Comparison of ENCODE assay signal across 9 mouse cellular contexts in the genomic region with DNA sequence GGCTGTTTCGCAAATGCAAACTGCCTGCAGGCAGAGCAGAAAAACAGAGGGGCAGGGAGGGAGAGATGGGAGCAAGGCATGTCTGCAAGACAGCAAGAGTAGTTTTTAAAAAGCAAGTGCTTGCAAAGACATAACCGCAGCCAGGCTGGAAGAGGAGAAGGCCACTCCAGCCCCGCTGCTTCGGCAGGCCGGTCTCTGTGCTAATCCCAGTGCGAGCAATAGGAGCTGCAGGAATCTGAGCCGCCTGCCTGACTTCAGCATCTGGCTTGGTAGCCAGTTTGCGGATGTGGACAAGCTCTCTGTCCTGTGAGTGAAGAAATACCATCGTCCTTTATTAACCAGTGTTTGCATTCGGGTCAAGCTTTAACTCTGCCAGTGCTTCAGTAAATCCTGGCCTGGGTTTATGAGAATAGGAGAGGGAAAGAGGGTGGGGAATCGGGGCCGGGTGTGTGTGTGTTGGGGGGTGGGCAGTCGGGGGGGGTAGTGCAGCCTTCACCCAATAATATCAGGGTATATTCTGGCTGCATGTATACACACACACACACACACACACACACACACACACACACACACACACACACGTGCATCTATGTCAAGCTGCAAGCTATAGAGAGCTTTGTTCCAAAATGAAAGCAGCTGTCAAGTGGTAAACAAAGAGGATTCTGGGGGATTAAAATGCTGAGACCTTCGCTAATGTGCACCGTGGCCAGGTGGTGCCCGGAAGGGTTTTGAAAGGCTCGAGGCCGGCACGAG.
DNase-seq lines count a peak whose midpoint lies in the region; ATAC-seq and TF ChIP-seq lines count a peak whose summit lies in the region.
"Had no signal": no experiment of that assay in that cellular context is flagged by ENCODE, and none has a peak within 500 bp of the region (broad histone marks: within the 10 kb centered on the region; RNA-seq: fewer than 3 reads in every experiment).

No protein-coding gene starts in this region.

- no peaks in the 10 kb centered on the region for H3K36me3 ChIP-seq in lung, postnatal 0 days (ENCODE audit: insufficient read depth, low read length)
- H3K36me3 ChIP-seq in forebrain, embryonic 11.5 days (ENCODE audit: control insufficient read depth, insufficient read depth, low read length) = no peaks in the 10 kb centered on the region
- no peaks in the 10 kb centered on the region for H3K36me3 ChIP-seq in hindbrain, embryonic 14.5 days (replicated peaks; ENCODE audit: control insufficient read depth, insufficient read depth)
- no peaks in the 10 kb centered on the region for H3K36me3 ChIP-seq in liver, embryonic 16.5 days (ENCODE audit: control insufficient read depth, insufficient read depth)
- no peaks in the 10 kb centered on the region for H3K36me3 ChIP-seq in stomach, embryonic 16.5 days (ENCODE audit: control insufficient read depth, insufficient read depth, low read length)

- no peaks in the 10 kb centered on the region for H3K27me3 ChIP-seq in lung, postnatal 0 days (replicated peaks; ENCODE audit: insufficient read depth, low read length)
- H3K27me3 ChIP-seq in forebrain, embryonic 11.5 days (ENCODE audit: control insufficient read depth, insufficient read depth, low read length) = no peaks in the 10 kb centered on the region
- no peaks in the 10 kb centered on the region for H3K27me3 ChIP-seq in hindbrain, embryonic 14.5 days (ENCODE audit: control insufficient read depth, insufficient read depth, low read length)
- H3K27me3 ChIP-seq in liver, embryonic 16.5 days (ENCODE audit: control insufficient read depth, insufficient read depth, low read depth, low read length) = no peaks in the 10 kb centered on the region
- 0 out of 2 replicates have a peak, but pooled peaks cover 3% of the 10 kb centered on the region for H3K27me3 ChIP-seq in stomach, embryonic 16.5 days (ENCODE audit: control insufficient read depth, insufficient read depth, low read length)

- 0 out of 2 replicates have a peak, but pooled peaks cover 5% of the 10 kb centered on the region for H3K4me1 ChIP-seq in lung, postnatal 0 days (ENCODE audit: insufficient read depth, low read depth, low read length)
- H3K4me1 ChIP-seq in forebrain, embryonic 11.5 days (replicated peaks; ENCODE audit: control insufficient read depth, insufficient read depth, low read length) = peaks cover 17% of the 10 kb centered on the region
- H3K4me1 ChIP-seq in hindbrain, embryonic 14.5 days (replicated peaks; ENCODE audit: control insufficient read depth, insufficient read depth, low read length) = peaks cover 29% of the 10 kb centered on the region
- H3K4me1 ChIP-seq in liver, embryonic 16.5 days (ENCODE audit: control insufficient read depth, low read depth, low read length) = peaks cover 5% of the 10 kb centered on the region
- H3K4me1 ChIP-seq in stomach, embryonic 16.5 days (ENCODE audit: control insufficient read depth, insufficient read depth, low read length) = no peaks in the 10 kb centered on the region; the same call in 1 of the 2 replicates
- H3K4me1 ChIP-seq: megakaryocyte, embryonic 14.5 days had no signal

- H3K9ac ChIP-seq in lung, postnatal 0 days (replicated peaks; ENCODE audit: low read depth) = no peak overlapping the region
- H3K9ac ChIP-seq in forebrain, embryonic 11.5 days (ENCODE audit: low read length) = peak overlapping the region; percentile 31
- peak overlapping the region; percentile 41 for H3K9ac ChIP-seq in hindbrain, embryonic 14.5 days
- H3K9ac ChIP-seq in liver, embryonic 16.5 days (ENCODE audit: low read depth, low read length) = no peak overlapping the region
- peak overlapping the region; percentile 33; the same call in 1 of the 2 replicates for H3K9ac ChIP-seq in stomach, embryonic 16.5 days (ENCODE audit: low read length)

- H3K4me3 ChIP-seq in lung, postnatal 0 days (ENCODE audit: low read depth, low read length) = no peak overlapping the region
- H3K4me3 ChIP-seq in forebrain, embryonic 11.5 days (ENCODE audit: low read depth, low read length) = no peak overlapping the region
- H3K4me3 ChIP-seq in hindbrain, embryonic 14.5 days (replicated peaks; ENCODE audit: low read length) = no peak overlapping the region
- no peak overlapping the region for H3K4me3 ChIP-seq in liver, embryonic 16.5 days (ENCODE audit: low read depth, low read length)
- H3K4me3 ChIP-seq in stomach, embryonic 16.5 days (replicated peaks; ENCODE audit: low read length) = no peak overlapping the region
- H3K4me3 ChIP-seq: megakaryocyte, embryonic 14.5 days had no signal

- H3K27ac ChIP-seq in lung, postnatal 0 days (ENCODE audit: low read length) = no peak overlapping the region
- H3K27ac ChIP-seq in forebrain, embryonic 11.5 days (ENCODE audit: low read depth, low read length) = peak overlapping the region; percentile 71
- peak overlapping the region; percentile 79 for H3K27ac ChIP-seq in hindbrain, embryonic 14.5 days
- H3K27ac ChIP-seq in liver, embryonic 16.5 days (ENCODE audit: low read length) = peak overlapping the region; percentile 20
- no peak overlapping the region for H3K27ac ChIP-seq in stomach, embryonic 16.5 days (ENCODE audit: low read length)

- ATAC-seq in lung, postnatal 0 days = 0 out of 2 replicates have a peak, but pooled peaks have one; percentile 21
- ATAC-seq in forebrain, embryonic 11.5 days (replicated peaks; ENCODE audit: low FRiP score) = peak; percentile 63
- peak; percentile 62; the same call in 1 of the 2 replicates for ATAC-seq in hindbrain, embryonic 14.5 days (ENCODE audit: low FRiP score)
- ATAC-seq in liver, embryonic 16.5 days (ENCODE audit: low read depth) = peak; percentile 90
- no peak; the same call in 1 of the 2 replicates for ATAC-seq in stomach, embryonic 16.5 days (ENCODE audit: insufficient read depth, low FRiP score)

- no peak for TF ChIP-seq CTCF in lung, postnatal 0 days (IDR thresholded peaks at IDR 0.05)

- peak overlapping the region; percentile 12; the same call in 1 of the 2 replicates for H3K4me2 ChIP-seq in lung, postnatal 0 days (replicated peaks; ENCODE audit: low read depth, low read length)
- peak overlapping the region; percentile 19; the same call in 1 of the 2 replicates for H3K4me2 ChIP-seq in forebrain, embryonic 11.5 days (ENCODE audit: low read depth, low read length, severe bottlenecking)
- H3K4me2 ChIP-seq in hindbrain, embryonic 14.5 days (replicated peaks) = peak overlapping the region; percentile 36
- H3K4me2 ChIP-seq in liver, embryonic 16.5 days (ENCODE audit: low read depth, low read length) = no peak overlapping the region
- H3K4me2 ChIP-seq in stomach, embryonic 16.5 days (ENCODE audit: low read depth, low read length) = peak overlapping the region; percentile 39

- H3K9me3 ChIP-seq in lung, postnatal 0 days (ENCODE audit: low read length) = no peaks in the 10 kb centered on the region
- H3K9me3 ChIP-seq in forebrain, embryonic 11.5 days (ENCODE audit: control insufficient read depth, low read length) = no peaks in the 10 kb centered on the region
- H3K9me3 ChIP-seq in hindbrain, embryonic 14.5 days (ENCODE audit: control insufficient read depth, low read length) = no peaks in the 10 kb centered on the region
- no peaks in the 10 kb centered on the region for H3K9me3 ChIP-seq in liver, embryonic 16.5 days (replicated peaks; ENCODE audit: control insufficient read depth, low read length)
- no peaks in the 10 kb centered on the region for H3K9me3 ChIP-seq in stomach, embryonic 16.5 days (replicated peaks; ENCODE audit: control insufficient read depth, low read length)

- peak; percentile 43 for DNase-seq in lung, postnatal 0 days (ENCODE audit: low spot score)
- DNase-seq in lung, postnatal 36 days = no peak
- peak; percentile 80 for DNase-seq in forebrain, embryonic 11.5 days (ENCODE audit: low spot score)
- DNase-seq in hindbrain, embryonic 14.5 days (ENCODE audit: low spot score) = peak; percentile 51
- DNase-seq in ovary, adult 18-20 months (ENCODE audit: low spot score) = no peak
- no peak for DNase-seq in frontal cortex, adult 2 months (ENCODE audit: extremely low spot score in 1 of 2, low spot score in 1 of 2)

- WGBS in lung, postnatal 0 days = 9% methylated on average over 20 of the region's 20 CpGs
- 1% methylated on average over 20 of the region's 20 CpGs for WGBS in forebrain, embryonic 11.5 days
- 6% methylated on average over 20 of the region's 20 CpGs for WGBS in hindbrain, embryonic 14.5 days
- 21% methylated on average over 20 of the region's 20 CpGs for WGBS in liver, embryonic 16.5 days (ENCODE audit: insufficient replicate concordance)
- WGBS in stomach, embryonic 16.5 days = 8% methylated on average over 20 of the region's 20 CpGs

- TF ChIP-seq EP300 in lung, postnatal 0 days (IDR thresholded peaks at IDR 0.05) = no peak

Comparison
In these comparisons a context has a peak if more than half of its experiments do, and no peak if none do; other contexts are left out.
1. DNase-seq: peak in lung, postnatal 0 days (single experiment), forebrain, embryonic 11.5 days (single experiment) and hindbrain, embryonic 14.5 days (single experiment); none in lung, postnatal 36 days (single experiment), ovary, adult 18-20 months (single experiment) and frontal cortex, adult 2 months (0 of 2).
2. H3K27ac ChIP-seq: peak in forebrain, embryonic 11.5 days (single experiment), hindbrain, embryonic 14.5 days (single experiment) and liver, embryonic 16.5 days (single experiment); none in lung, postnatal 0 days (single experiment) and stomach, embryonic 16.5 days (single experiment).
3. H3K9ac ChIP-seq: peak in forebrain, embryonic 11.5 days (single experiment), hindbrain, embryonic 14.5 days (single experiment) and stomach, embryonic 16.5 days (single experiment); none in lung, postnatal 0 days (single experiment) and liver, embryonic 16.5 days (single experiment).